Mouse (Mus musculus) myocyte (in vitro differentiated cells): ENCODE measurements around the gene Adora3.

Experiments used
- CEBPB ChIP-seq: IDR thresholded peaks from 2 replicates; pipeline ENCODE4 v1.6.1; 2011; ENCODE audit warnings: mild to moderate bottlenecking, moderate library complexity; ENCODE audit not compliant: poor library complexity, insufficient read depth, severe bottlenecking
- POLR2A ChIP-seq: IDR thresholded peaks from one replicate; pipeline ENCODE4 v1.6.1; 2011; ENCODE audit warnings: low read depth, mild to moderate bottlenecking, control low read depth, moderate library complexity; ENCODE audit not compliant: insufficient read length
- USF1 ChIP-seq: IDR thresholded peaks from one replicate; pipeline ENCODE4 v1.6.1; 2011; ENCODE audit warnings: low read depth, mild to moderate bottlenecking, control low read depth, moderate library complexity

- TF ChIP-seq USF1 (no peak), POLR2A (no peak), CEBPB (no peak)
Observed at GRCm38 (mm10) chr3:105868135-105868534, 2.5 kb upstream of the Adora3 start.
